Mouse (Mus musculus) gastrocnemius, postnatal 36 days (tissue): Measurements from ENCODE around the gene Kdm7a. TPM values are rescaled to one million over a fixed set of nuclear protein-coding genes. Genes with fewer than 3 reads are reported as not detected.

ENCODE experiments used
- DNase-seq, 2 experiments: peaks; one replicate each; pipeline ENCODE4 v3.0.0; 2022
- intact Hi-C: fragments of 180-260 bp; cut with DNase I; formaldehyde crosslinking; loops from one replicate; pipeline ENCODE4 v1.15.1; 2025
- total RNA-seq, 2 experiments: library from RNA; stranded (reverse); gene quantifications; 2 replicates each; pipeline ENCODE4 v1.2.3; 2021

Kdm7a gene
- total RNA-seq, 2 experiments from 2014 or later: 19.8 to 20.3 TPM

GRCm38 (mm10) chr6:39112701-39113100, 93.9 kb downstream of the Kdm7a start:
- intact Hi-C loops: no loop called here

GRCm38 (mm10) chr6:39106812-39107211, 99.8 kb downstream of the Kdm7a start:
- DNase-seq: no peak
- intact Hi-C loops: no loop called here

More at GRCm38 (mm10) chr6:39112701-39113100, 93.9 kb downstream of the Kdm7a start:
- DNase-seq: no peak

GRCm38 (mm10) chr6:39104631-39105030, 102.0 kb downstream of the Kdm7a start:
- no peak for DNase-seq
- intact Hi-C loops: no loop called here

Other genes with a start within 250 kb of the Kdm7a start
- 1 to 10 TPM; 3.1 to 3.2 TPM for gene Parp12, start 88.4 kb downstream of the Kdm7a start, total RNA-seq
- gene Slc37a3, start 170.9 kb upstream of the Kdm7a start, total RNA-seq: 10 to 100 TPM; 14.2 to 15.1 TPM
- gene Rab19, start 174.4 kb upstream of the Kdm7a start, total RNA-seq: not detected
- gene Mkrn1, start 213.7 kb upstream of the Kdm7a start, total RNA-seq: 10 to 100 TPM; 15.6 to 18.4 TPM